Comparison of ENCODE assay signal across 9 mouse cellular contexts in the genomic region with DNA sequence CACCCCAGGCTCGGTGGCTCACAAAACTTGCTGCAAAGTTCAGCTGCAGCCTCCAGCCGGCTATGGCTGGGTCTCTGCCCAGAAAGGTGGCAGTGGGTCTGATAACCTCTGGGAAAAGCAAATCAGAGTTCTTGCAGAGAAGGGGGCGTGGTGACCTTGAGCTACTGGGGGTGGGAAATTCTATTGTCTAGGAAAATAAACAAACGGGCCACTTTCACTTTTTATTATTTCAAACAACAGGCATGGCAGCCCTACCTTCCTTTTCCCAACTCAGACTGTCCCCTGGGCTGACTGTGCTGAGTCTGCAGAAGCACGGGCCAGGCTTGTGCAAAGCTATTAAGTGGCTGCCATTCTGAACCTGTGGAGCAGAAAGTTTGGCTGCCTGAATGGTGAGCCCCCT.
DNase-seq lines count a peak whose midpoint lies in the region; ATAC-seq and TF ChIP-seq lines count a peak whose summit lies in the region.
"Had no signal": no experiment of that assay in that cellular context is flagged by ENCODE, and none has a peak within 500 bp of the region (broad histone marks: within the 10 kb centered on the region; RNA-seq: fewer than 3 reads in every experiment).

No protein-coding gene starts in this region.

- no peak overlapping the region for H3K4me2 ChIP-seq in embryonic facial prominence, embryonic 15.5 days (replicated peaks)
- H3K4me2 ChIP-seq in kidney, embryonic 15.5 days, result peak overlapping the region; percentile 15
- no peak overlapping the region for H3K4me2 ChIP-seq in lung, postnatal 0 days (replicated peaks; ENCODE audit: low read depth, low read length)

- no peak for TF ChIP-seq CTCF in lung, postnatal 0 days (IDR thresholded peaks at IDR 0.05)

- H3K27me3 ChIP-seq in embryonic facial prominence, embryonic 15.5 days, result no peaks in the 10 kb centered on the region
- 0 out of 2 replicates have a peak, but pooled peaks cover 2% of the 10 kb centered on the region for H3K27me3 ChIP-seq in kidney, embryonic 15.5 days
- H3K27me3 ChIP-seq in lung, postnatal 0 days (replicated peaks; ENCODE audit: insufficient read depth, low read length), result no peaks in the 10 kb centered on the region

- H3K4me1 ChIP-seq in embryonic facial prominence, embryonic 15.5 days, result peaks cover 17% of the 10 kb centered on the region
- H3K4me1 ChIP-seq in kidney, embryonic 15.5 days, result peaks cover 11% of the 10 kb centered on the region
- H3K4me1 ChIP-seq in lung, postnatal 0 days (ENCODE audit: insufficient read depth, low read depth, low read length), result no peaks in the 10 kb centered on the region

- peak; percentile 32; the same call in 1 of the 2 replicates for TF ChIP-seq EP300 in lung, postnatal 0 days (IDR thresholded peaks at IDR 0.05)

- no peak overlapping the region for H3K27ac ChIP-seq in embryonic facial prominence, embryonic 15.5 days (replicated peaks)
- no peak overlapping the region for H3K27ac ChIP-seq in kidney, embryonic 15.5 days
- no peak overlapping the region for H3K27ac ChIP-seq in lung, postnatal 0 days (ENCODE audit: low read length)
- H3K27ac ChIP-seq: liver, embryonic 14.5 days had no signal

- no peak overlapping the region for H3K9ac ChIP-seq in embryonic facial prominence, embryonic 15.5 days
- no peak overlapping the region for H3K9ac ChIP-seq in kidney, embryonic 15.5 days
- H3K9ac ChIP-seq in lung, postnatal 0 days (replicated peaks; ENCODE audit: low read depth), result no peak overlapping the region
- H3K9ac ChIP-seq: liver, embryonic 14.5 days had no signal

- 43% methylated on average over 5 of the region's 5 CpGs for WGBS in embryonic facial prominence, embryonic 15.5 days
- WGBS in kidney, embryonic 15.5 days, result 13% methylated on average over 5 of the region's 5 CpGs
- WGBS in lung, postnatal 0 days, result 17% methylated on average over 5 of the region's 5 CpGs

- H3K36me3 ChIP-seq in embryonic facial prominence, embryonic 15.5 days, result no peaks in the 10 kb centered on the region
- H3K36me3 ChIP-seq in kidney, embryonic 15.5 days, result no peaks in the 10 kb centered on the region
- no peaks in the 10 kb centered on the region; the same call in 1 of the 2 replicates for H3K36me3 ChIP-seq in lung, postnatal 0 days (ENCODE audit: insufficient read depth, low read length)

- H3K9me3 ChIP-seq in embryonic facial prominence, embryonic 15.5 days (replicated peaks), result no peaks in the 10 kb centered on the region
- H3K9me3 ChIP-seq in kidney, embryonic 15.5 days (replicated peaks), result no peaks in the 10 kb centered on the region
- H3K9me3 ChIP-seq in lung, postnatal 0 days (ENCODE audit: low read length), result no peaks in the 10 kb centered on the region

- peak; percentile 67 for DNase-seq in adrenal gland, postnatal 14 days
- DNase-seq in lung, postnatal 0 days (ENCODE audit: low spot score), result peak; percentile 50
- DNase-seq in left cerebral cortex, adult 8-10 months (ENCODE audit: low spot score in 2 of 2), result no peak
- DNase-seq in T-cell, adult 2 months (ENCODE audit: low spot score), result no peak
- DNase-seq: cerebellum, postnatal 36 days had no signal

- H3K4me3 ChIP-seq in embryonic facial prominence, embryonic 15.5 days (replicated peaks), result no peak overlapping the region
- no peak overlapping the region for H3K4me3 ChIP-seq in kidney, embryonic 15.5 days (replicated peaks)
- H3K4me3 ChIP-seq in lung, postnatal 0 days (ENCODE audit: low read depth, low read length), result no peak overlapping the region

- 0 out of 2 replicates have a peak, but pooled peaks have one; percentile 15 for ATAC-seq in embryonic facial prominence, embryonic 15.5 days (ENCODE audit: insufficient number of reproducible peaks, low FRiP score, low TSS enrichment, low read depth)
- no peak; the same call in 1 of the 2 replicates for ATAC-seq in kidney, embryonic 15.5 days (replicated peaks; ENCODE audit: low FRiP score)
- ATAC-seq in lung, postnatal 0 days, result peak; percentile 67
- ATAC-seq in megakaryocyte, adult 5-6 weeks (ENCODE audit: poor library complexity, severe bottlenecking), result no peak

Comparison
In these comparisons a context has a peak if more than half of its experiments do, and no peak if none do; other contexts are left out.
1. DNase-seq: peak in adrenal gland, postnatal 14 days (single experiment) and lung, postnatal 0 days (single experiment); none in left cerebral cortex, adult 8-10 months (0 of 2) and T-cell, adult 2 months (single experiment).
2. ATAC-seq: peak in embryonic facial prominence, embryonic 15.5 days (single experiment) and lung, postnatal 0 days (single experiment); none in kidney, embryonic 15.5 days (single experiment) and megakaryocyte, adult 5-6 weeks (single experiment).